Mouse (Mus musculus): ENCODE measurements around the gene Cox8b. TPM values are rescaled to one million over a fixed set of nuclear protein-coding genes. Genes with fewer than 3 reads are reported as not detected.
"Not testable (repeated sequence)": the region's sequence is repeated elsewhere in the genome, so short reads cannot be mapped to it uniquely, and the experiment has no call there.

Gene Cox8b
- total RNA-seq, 2 experiments from 2014 or later, result 2,055 to 2,295 TPM

DNA sequence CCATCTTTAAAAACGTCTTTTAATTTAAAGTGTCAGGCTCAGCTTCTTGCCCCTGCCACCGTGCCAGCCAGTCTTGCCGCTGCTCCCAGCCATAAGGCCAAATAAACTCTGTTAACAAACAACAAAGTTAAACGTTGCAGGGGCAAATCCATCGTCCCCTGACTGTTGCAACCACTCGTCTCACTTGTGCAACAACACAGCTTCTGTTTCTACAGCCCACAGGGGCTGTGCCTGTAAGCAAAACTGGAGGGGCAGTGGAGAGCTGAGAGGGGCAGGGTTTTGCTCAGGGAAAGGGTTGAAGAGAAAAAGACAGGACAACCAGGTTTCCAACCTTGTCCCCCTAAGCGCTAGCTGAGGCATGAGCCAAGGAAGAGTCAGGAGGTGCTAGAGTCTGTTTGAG, 7.9 kb upstream of the Cox8b start:
- intact Hi-C loops (cut with DNase I), result loop anchor here (1.0 to 5.0 kb wide), 2 partner anchors 99 to 140 kb away; no protein-coding TSS in a partner anchor
- no peak for TF ChIP-seq CTCF (IDR thresholded peaks at IDR 0.05)

DNA sequence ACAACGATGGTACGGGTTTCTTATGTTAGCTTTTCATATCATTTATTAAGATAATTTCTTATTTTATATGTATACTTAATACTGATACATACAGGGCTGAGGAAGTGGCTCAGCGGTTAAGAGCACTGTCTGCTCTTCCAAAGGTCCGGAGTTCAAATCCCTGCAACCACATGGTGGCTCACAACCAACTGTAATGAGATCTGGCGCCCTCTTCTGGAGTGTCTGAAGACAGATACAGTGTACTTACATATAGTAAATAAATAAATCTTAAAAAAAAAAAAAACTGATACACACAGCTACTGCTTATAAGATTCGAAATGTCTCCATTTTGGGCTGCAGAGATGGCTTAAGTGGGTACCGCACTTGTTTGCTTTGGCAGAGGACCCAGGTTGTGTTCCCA, 7.5 kb upstream of the Cox8b start:
- H3K4me3 ChIP-seq, result no peak overlapping the region
- no peak for DNase-seq
- peak; percentile 37 for TF ChIP-seq CTCF (IDR thresholded peaks at IDR 0.05)
- intact Hi-C loops (cut with DNase I), result loop anchor here (1.0 to 5.0 kb wide), 3 partner anchors 51 to 141 kb away; no protein-coding TSS in a partner anchor
- H3K27ac ChIP-seq, result no peak overlapping the region

More for the DNA sequence above, 7.9 kb upstream of the Cox8b start:
- H3K27ac ChIP-seq, result no peak overlapping the region; the same call in 1 of the 2 replicates
- H3K4me3 ChIP-seq, result no peak overlapping the region; the same call in 1 of the 2 replicates
- DNase-seq, result no peak

DNA sequence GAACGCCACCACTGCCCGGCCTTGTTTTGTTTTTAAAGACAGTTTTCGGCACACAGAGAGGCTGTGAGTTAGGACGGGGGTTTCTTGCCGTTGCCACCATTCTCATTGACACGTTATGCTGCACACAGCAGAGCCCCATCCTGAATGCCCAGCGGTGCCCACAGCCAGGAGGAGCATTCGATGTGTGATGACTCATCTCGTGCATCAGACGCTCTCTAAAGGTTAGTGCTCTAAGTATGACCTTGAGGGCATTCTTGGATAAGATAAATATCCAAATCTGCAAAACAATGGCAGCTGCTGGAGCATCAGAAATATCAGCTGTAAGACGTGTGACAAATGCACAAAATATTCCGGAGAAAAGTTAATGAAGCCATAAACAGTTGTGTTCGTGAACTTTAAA, 6.9 kb upstream of the Cox8b start:
- intact Hi-C loops (cut with DNase I), result loop anchor here (2.0 to 5.0 kb wide), 2 partner anchors 52 to 100 kb away; no protein-coding TSS in a partner anchor
- Histone ChIP-seq H3K4me3 (no peak overlapping the region), H3K27ac (no peak overlapping the region)
- no peak for TF ChIP-seq CTCF (IDR thresholded peaks at IDR 0.05)
- no peak for DNase-seq

DNA sequence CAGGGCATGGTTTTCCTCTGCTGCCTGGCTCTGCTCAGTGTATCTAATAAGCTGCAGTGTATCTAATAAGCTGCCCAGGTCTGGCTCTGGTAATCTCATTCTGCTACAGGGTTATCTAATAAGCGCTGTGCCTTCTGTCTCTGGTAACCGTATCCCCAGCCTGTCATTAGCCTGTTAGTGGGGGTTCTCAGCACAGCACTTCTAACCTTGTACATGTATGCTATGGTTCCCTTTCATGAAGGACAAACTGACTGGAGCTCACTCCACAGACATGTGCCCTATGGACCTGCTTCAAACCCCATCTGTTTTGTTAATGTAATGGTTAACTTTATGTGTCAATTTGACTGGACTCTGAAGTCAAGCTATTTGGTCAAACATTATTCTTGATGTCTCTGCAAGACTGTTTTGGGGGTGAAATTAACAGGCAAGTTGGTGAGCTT, 5.4 kb upstream of the Cox8b start:
- Histone ChIP-seq H3K4me3 (no peak overlapping the region), H3K27ac (no peak overlapping the region)
- intact Hi-C loops (cut with DNase I), result loop anchor here (2.0 to 5.0 kb wide), 2 partner anchors 53 to 102 kb away; no protein-coding TSS in a partner anchor
- TF ChIP-seq CTCF (IDR thresholded peaks at IDR 0.05), result no peak
- no peak for DNase-seq

DNA sequence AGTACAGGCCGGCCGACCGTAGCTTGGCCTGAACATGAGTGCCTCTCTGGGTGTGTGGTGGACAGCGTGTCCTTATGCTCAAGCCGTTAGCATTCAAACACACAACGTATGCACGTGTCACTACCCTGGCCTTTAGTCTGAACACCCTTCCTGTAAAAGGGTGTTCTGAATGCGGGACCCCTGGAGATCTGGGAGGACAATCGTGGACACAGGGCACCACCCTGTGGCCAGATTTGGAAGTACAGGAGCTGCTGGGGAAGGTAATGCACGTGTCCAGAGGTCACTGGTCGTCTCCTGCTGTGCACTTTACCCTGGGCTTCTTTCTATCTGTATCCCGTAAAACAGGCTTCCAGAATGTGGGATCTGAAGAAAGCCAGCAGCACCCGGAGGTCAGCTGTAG, 3.0 kb upstream of the Cox8b start:
- intact Hi-C loops (cut with DNase I), result loop anchor here (1.0 to 5.0 kb wide), 4 partner anchors 22 to 269 kb away; partner anchors contain the start of genes Bet1l, Gm45785, Psmd13 and Ric8a
- peak; percentile 97 for TF ChIP-seq CTCF (IDR thresholded peaks at IDR 0.05)
- Histone ChIP-seq H3K4me3 (no peak overlapping the region), H3K27ac (peak overlapping the region; percentile 97)
- DNase-seq, result peak; percentile 84

DNA sequence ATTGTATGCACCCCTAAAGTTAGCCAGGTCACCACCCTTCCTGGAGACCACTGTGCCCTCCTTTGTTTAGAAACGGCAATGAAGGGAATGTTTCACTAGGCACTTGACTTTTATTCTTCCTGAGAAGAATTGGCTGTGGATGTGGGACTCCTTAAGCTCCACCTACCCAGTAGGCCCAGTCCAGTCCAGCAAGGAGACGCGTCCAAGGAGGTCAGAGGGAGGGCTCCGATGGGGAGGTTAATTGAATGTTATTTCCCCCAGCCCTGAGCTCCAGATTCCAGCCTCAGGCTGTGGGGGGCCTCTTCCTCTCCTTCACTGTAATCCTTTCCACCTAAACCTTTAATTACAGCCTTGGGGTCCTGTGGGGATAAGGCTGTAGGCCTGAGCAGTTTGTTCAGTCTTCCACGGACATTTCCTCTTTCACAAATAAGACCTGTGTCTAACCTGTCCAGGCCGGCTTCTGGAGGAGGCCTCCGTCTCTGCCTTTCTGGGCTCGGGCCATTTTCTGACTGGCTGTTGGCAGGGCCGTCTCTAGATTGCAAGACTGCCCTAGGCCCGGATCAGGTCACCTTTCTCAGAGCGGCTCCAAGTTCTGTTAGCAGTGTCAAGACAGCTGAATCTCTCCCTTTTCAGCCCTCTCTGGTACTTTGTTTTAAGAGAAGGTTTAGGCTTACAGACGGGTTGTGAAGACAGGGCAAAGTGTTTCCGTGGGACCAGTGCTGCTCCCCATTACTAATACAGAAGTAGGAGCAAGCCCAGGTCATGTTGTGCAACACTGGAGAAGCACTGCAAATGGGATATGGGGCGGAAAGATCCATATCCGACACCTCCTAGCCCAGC, 2.0 kb upstream of the Cox8b start:
- TF ChIP-seq CTCF (IDR thresholded peaks at IDR 0.05), result no peak
- H3K27ac ChIP-seq, result peak overlapping the region; percentile 97
- intact Hi-C loops (cut with DNase I), result loop anchor here (2.0 to 5.0 kb wide), 3 partner anchors 21 to 270 kb away; partner anchors contain the start of genes Bet1l, Gm45785, Psmd13 and Ric8a
- peak; percentile 90 for DNase-seq
- peak overlapping the region; percentile 4; the same call in 1 of the 2 replicates for H3K4me3 ChIP-seq

DNA sequence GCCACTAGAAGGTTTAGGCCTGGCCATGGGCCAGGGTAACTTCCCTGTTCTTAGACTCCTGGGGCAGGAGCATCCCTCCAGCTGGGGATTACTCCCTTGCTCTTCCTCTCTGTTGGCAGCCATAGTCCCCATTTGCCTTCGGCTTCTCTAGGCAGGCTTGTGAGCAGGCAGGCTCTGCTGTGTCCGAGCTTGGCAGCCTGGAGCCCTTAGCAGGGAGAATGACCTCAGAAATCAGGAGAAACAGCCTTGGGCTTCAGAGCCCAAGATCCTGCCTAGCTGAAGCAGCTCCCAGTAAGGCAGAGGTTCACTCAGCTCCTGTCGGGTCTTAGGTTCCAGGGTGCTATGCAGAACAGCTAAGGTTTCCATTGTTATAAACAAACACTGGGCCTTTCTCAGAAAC, 1.1 kb downstream of the Cox8b start:
- H3K27ac ChIP-seq, result peak overlapping the region; percentile 97
- H3K4me3 ChIP-seq, result peak overlapping the region; percentile 75
- intact Hi-C loops (cut with DNase I), result no loop called here

DNA sequence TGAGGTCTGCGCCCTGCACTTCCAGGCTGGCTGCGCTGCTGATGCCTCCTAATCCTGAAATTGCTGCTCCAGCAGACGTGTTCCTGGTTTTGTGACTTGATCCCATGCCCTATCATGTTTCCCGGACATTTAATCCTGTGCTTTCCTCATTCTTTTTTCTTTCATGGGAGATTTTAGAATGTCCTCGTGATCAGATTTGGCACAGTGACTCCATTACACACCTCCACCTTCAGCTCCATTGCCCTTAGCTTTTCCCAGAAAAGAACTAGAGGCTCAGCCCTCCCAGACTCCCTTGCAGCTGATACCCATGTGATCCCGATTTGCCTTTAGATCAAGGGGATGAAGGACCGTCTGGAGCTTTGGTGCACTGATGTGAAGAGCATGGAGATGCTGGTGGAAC, 2.4 kb downstream of the Cox8b start:
- intact Hi-C loops (cut with DNase I), result no loop called here
- peak overlapping the region; percentile 75 for H3K4me3 ChIP-seq
- DNase-seq, result no peak
- TF ChIP-seq CTCF (IDR thresholded peaks at IDR 0.05), result no peak
- peak overlapping the region; percentile 97 for H3K27ac ChIP-seq

More for the DNA sequence above, 1.1 kb downstream of the Cox8b start:
- TF ChIP-seq CTCF (IDR thresholded peaks at IDR 0.05), result no peak
- DNase-seq, result peak; percentile 45

DNA sequence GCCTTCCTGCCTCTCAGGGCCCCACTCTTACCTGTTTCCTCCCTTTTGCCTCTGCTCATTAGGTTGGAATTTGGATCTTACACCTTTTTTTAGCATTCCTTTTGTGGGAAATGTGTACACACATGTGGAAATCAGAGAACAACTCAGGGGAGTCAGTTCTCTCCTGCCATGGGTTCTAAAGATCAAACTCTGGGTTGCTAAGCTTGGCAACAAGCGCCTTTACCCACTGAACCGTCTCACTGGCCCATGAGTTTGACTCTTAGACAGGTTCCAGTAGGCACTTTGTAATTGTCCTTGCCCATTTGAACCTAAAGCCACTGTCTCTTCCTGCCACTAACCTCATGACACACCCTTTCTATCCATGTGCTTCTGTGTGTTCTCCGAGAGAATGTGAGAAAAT, 5.6 kb downstream of the Cox8b start:
- no peak for TF ChIP-seq CTCF (IDR thresholded peaks at IDR 0.05)
- DNase-seq, result no peak
- Histone ChIP-seq H3K27ac (no peak overlapping the region), H3K4me3 (no peak overlapping the region)
- intact Hi-C loops (cut with DNase I), result no loop called here

DNA sequence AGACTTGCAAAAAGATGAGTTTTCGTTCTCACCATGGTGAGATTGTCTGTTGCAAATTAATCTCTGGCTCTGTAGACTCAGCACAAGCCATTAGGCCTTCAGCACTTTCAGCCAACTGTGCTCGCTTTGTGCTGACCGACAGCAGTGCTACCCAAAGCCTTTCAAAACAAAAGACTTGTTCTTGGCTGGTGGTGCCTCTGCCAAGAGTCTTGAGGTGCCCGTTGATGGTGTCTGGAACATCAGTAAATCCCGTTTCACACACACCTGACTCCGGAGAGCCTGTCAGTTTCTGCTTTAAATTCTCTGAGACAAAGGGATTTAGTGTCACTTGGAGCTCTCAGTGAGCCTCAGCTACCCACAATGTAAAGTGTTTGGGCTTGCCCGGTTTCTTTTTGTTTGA, 6.2 kb downstream of the Cox8b start:
- TF ChIP-seq CTCF (IDR thresholded peaks at IDR 0.05), result no peak
- H3K27ac ChIP-seq, result no peak overlapping the region
- intact Hi-C loops (cut with DNase I), result no loop called here
- DNase-seq, result no peak
- no peak overlapping the region for H3K4me3 ChIP-seq

DNA sequence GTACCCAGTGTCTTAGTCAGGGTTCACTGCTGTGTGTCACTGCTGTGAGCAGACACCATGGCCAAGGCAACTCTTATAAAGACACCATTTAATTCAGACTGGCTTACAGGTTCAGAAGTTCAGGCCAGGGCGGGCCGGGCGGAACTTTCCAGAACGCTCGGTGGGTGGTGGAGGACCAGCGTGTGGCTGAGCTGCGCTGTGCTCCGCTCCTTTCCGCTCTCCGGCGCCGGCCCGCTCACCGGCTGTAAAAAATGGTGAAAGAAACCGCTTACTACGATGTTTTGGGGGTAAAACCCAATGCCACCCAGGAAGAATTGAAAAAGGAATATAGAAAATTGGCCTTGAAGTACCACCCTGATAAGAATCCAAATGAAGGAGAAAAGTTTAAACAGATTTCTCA, 9.6 kb downstream of the Cox8b start:
- H3K27ac ChIP-seq; DNase-seq; H3K4me3 ChIP-seq; intact Hi-C loops (cut with DNase I): not testable (repeated sequence)

DNA sequence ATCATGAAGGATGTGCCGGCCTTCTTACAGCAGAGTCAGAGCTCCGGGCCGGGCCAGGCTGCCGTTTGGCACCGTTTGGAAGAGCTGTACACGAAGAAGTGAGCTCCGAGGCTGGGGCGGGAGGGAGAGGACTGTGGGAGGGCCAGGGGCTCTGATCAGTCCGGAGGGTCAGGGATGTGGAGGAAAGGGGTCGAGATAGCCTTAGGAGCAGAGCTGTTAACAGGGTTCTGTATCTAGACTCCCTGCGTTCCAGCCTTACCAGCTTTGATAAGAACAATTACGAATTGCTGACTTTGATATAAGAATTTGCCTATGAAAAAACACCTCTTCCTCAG, 17.8 kb downstream of the Cox8b start:
- no peak for DNase-seq
- intact Hi-C loops (cut with DNase I), result no loop called here
- Histone ChIP-seq H3K4me3 (peak overlapping the region; percentile 82), H3K27ac (peak overlapping the region; percentile 89)
- no peak for TF ChIP-seq CTCF (IDR thresholded peaks at IDR 0.05)

All from gastrocnemius, adult 2 months (tissue).